Mouse (Mus musculus) cortical plate, adult 2 months (tissue): ENCODE data around the gene Lad1.

Source experiments
- CTCF ChIP-seq: fragments of 200-500 bp; IDR thresholded peaks from 2 replicates; pipeline ENCODE4 v1.5.1; 2011; ENCODE audit warnings: mild to moderate bottlenecking, control low read depth, low read length; ENCODE audit not compliant: insufficient read depth; ENCODE audit errors: extremely low read depth
- POLR2A ChIP-seq: fragments of 200-500 bp; IDR thresholded peaks from 2 replicates; pipeline ENCODE4 v1.6.1; 2011; ENCODE audit warnings: mild to moderate bottlenecking, low read length, control low read depth; ENCODE audit not compliant: insufficient read depth; ENCODE audit errors: extremely low read depth

DNA sequence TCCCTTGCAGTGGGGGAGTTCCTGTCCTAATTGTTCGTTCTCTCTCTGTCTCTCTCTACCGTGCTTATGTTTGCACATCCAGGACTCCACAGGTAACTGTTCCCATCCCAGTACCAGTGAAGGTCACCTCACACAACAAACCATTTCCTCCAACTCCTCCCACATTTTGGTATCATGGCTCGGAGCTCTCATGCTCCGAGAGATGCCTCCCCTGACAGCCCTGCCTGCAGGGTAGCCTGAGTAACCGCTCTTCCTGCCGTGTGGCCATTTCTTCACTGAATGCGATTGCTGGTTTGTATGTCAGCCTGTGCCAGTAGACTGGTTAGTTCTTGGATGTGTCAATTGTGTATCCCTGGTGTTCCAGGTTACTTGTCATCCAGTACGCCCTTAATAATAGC is 46.8 kb upstream of the Lad1 start:
- TF ChIP-seq CTCF = no peak
- TF ChIP-seq POLR2A = no peak
